Mouse (Mus musculus): ENCODE data around the gene Neu3.

GRCm38 (mm10) chr7:99826096-99826495, 2.1 kb downstream of the Neu3 start:
- TF ChIP-seq POLR2A (IDR thresholded peaks at IDR 0.05; ENCODE audit: extremely low read depth, insufficient read depth, low read length) (no peak), CTCF (IDR thresholded peaks at IDR 0.05; ENCODE audit: extremely low read depth, insufficient read depth, low read length) (no peak)
